Mouse (Mus musculus) brain, embryonic 14.5 days (tissue): ENCODE measurements around the gene Prpf6.

ENCODE experiments used
- CTCF ChIP-seq: fragments of 200-500 bp; IDR thresholded peaks from 2 replicates; pipeline ENCODE4 v1.5.1; 2012; ENCODE audit warnings: inconsistent platforms, mild to moderate bottlenecking, moderate library complexity, borderline replicate concordance; ENCODE audit not compliant: insufficient read depth, insufficient read length; ENCODE audit errors: extremely low read depth
- POLR2A ChIP-seq: fragments of 200-500 bp; IDR thresholded peaks from 2 replicates; pipeline ENCODE4 v1.6.1; 2012; ENCODE audit warnings: mild to moderate bottlenecking, inconsistent platforms, borderline replicate concordance; ENCODE audit not compliant: poor library complexity, insufficient read depth, insufficient read length, severe bottlenecking; ENCODE audit errors: extremely low read depth

DNA sequence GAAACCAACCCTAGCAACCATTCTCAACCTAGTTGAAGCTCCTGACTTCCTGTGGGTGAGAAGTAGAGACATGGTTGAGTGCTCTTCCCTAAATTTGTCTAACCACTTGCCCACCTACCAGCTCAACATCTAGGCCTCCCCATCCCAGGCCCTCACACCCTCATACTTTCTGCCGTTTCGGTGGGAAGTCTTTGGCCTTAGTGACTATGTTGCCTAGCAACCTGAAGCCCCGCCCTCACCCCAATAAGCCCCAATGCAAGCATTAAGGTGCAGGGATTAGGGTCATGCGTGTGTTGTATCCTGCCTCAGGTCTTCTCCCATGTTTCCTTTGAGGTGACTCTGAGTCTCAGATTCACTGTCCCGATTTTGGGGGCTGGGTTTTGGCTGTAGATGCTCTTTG is 106.6 kb downstream of the Prpf6 start, which contains the start of gene Lkaaear1:
- TF ChIP-seq CTCF, result no peak
- no peak for TF ChIP-seq POLR2A
